Mouse (Mus musculus): ENCODE measurements at regions not wholly inside any gene's neighbourhood (a gene's known extent, or its start where the extent isn't known, plus 50 kb on each side); places are given as distances from the start of the nearest gene placed in this dataset.
A peak's percentile ranks its signal among the peaks of the same experiment; 100 is the strongest.

DNA sequence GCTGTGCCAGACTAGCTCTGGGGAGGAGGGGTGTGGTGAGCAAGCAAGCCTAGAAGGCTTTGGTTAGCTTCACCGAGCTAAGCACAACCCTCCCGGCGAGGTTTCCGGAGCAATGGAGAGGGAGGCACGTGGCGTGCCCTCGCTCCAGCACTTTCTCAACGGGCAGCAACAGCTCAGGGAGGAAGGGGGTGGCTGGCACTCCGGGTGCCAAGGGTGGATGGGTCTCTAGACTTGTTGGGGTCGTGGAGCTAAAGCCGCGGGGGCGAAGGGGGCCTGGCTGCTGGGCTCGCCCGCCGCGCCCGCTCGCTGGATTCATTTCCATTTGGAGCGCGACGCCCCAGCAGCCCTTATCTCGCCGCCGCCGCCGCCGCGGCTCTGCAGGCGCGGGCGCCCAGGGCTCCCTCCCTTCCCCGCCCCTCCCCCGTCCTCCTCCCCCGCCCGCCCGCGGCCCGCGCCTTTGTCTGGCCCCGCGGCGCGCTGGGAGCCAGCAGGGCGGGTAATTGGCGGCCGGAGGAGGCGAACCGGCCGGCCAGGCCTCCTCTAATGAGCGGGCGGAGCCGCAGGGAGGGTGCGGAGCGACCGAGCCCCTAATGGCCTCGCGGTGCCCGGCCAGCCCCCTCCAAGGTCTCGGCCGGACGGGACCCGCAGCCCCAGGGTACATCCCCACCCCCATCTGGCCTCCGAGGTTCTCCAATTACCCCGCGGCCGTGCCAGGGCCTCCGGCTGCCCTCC is 336.9 kb downstream of the H2al1j start:
- H3K4me3 ChIP-seq (replicated peaks) = peak overlapping the region; percentile 43
- H3K4me2 ChIP-seq = peak overlapping the region; percentile 66
- H3K9me3 ChIP-seq = no peaks in the 10 kb centered on the region
- no peaks in the 10 kb centered on the region for H3K27me3 ChIP-seq (replicated peaks)
- no peaks in the 10 kb centered on the region for H3K36me3 ChIP-seq
- H3K27ac ChIP-seq = peak overlapping the region; percentile 90
- 0 out of 2 replicates have a peak, but pooled peaks cover 6% of the 10 kb centered on the region for H3K4me1 ChIP-seq
- WGBS = 10% methylated on average over 37 of the region's 68 CpGs
- peak; percentile 90 for ATAC-seq (ENCODE audit: insufficient read depth, low FRiP score, low read depth)
- H3K9ac ChIP-seq = peak overlapping the region; percentile 50; the same call in 1 of the 2 replicates

GRCm38 (mm10) chrX:11665077-11665974 is 337.7 kb downstream of the H2al1j start:
- Histone ChIP-seq H3K4me2 (peak overlapping the region; percentile 66), H3K9ac (peak overlapping the region; percentile 50; the same call in 1 of the 2 replicates), H3K9me3 (no peaks in the 10 kb centered on the region), H3K36me3 (no peaks in the 10 kb centered on the region), H3K4me1 (0 out of 2 replicates have a peak, but pooled peaks cover 6% of the 10 kb centered on the region), H3K27me3 (replicated peaks) (no peaks in the 10 kb centered on the region), H3K4me3 (replicated peaks) (peak overlapping the region; percentile 43), H3K27ac (peak overlapping the region; percentile 90)
- WGBS = 16% methylated on average over 30 of the region's 30 CpGs
- no peak; the same call in 1 of the 2 replicates for ATAC-seq (ENCODE audit: insufficient read depth, low FRiP score, low read depth)

GRCm38 (mm10) chrX:11666517-11666916 is 338.9 kb downstream of the H2al1j start:
- ATAC-seq (ENCODE audit: insufficient read depth, low FRiP score, low read depth) = no peak

GRCm38 (mm10) chrX:11671805-11672204 is 344.2 kb downstream of the H2al1j start:
- WGBS = 43% methylated on average over 8 of the region's 8 CpGs

More at GRCm38 (mm10) chrX:11666517-11666916, 338.9 kb downstream of the H2al1j start:
- Histone ChIP-seq H3K4me1 (0 out of 2 replicates have a peak, but pooled peaks cover 6% of the 10 kb centered on the region), H3K27ac (no peak overlapping the region), H3K9me3 (no peaks in the 10 kb centered on the region), H3K4me3 (replicated peaks) (no peak overlapping the region), H3K36me3 (no peaks in the 10 kb centered on the region), H3K27me3 (replicated peaks) (no peaks in the 10 kb centered on the region), H3K9ac (no peak overlapping the region), H3K4me2 (no peak overlapping the region)
- WGBS = 18% methylated on average over 6 of the region's 15 CpGs

GRCm38 (mm10) chrX:11678086-11678485 is 350.5 kb downstream of the H2al1j start:
- ATAC-seq (ENCODE audit: insufficient read depth, low FRiP score, low read depth) = no peak
- WGBS = 68% methylated on average over 2 of the region's 2 CpGs
- no peak overlapping the region for H3K4me3 ChIP-seq (replicated peaks)

More at GRCm38 (mm10) chrX:11671805-11672204, 344.2 kb downstream of the H2al1j start:
- H3K4me2 ChIP-seq = no peak overlapping the region
- H3K36me3 ChIP-seq = no peaks in the 10 kb centered on the region
- no peak overlapping the region for H3K4me3 ChIP-seq (replicated peaks)
- no peak for ATAC-seq (ENCODE audit: insufficient read depth, low FRiP score, low read depth)
- no peak overlapping the region for H3K9ac ChIP-seq
- H3K27ac ChIP-seq = no peak overlapping the region
- H3K9me3 ChIP-seq = no peaks in the 10 kb centered on the region
- no peaks in the 10 kb centered on the region for H3K4me1 ChIP-seq
- no peaks in the 10 kb centered on the region; the same call in 1 of the 2 replicates for H3K27me3 ChIP-seq (replicated peaks)

GRCm38 (mm10) chrX:11681274-11681673 is 353.7 kb downstream of the H2al1j start:
- Histone ChIP-seq H3K4me1 (no peaks in the 10 kb centered on the region), H3K9ac (no peak overlapping the region), H3K9me3 (no peaks in the 10 kb centered on the region), H3K27ac (no peak overlapping the region), H3K4me3 (replicated peaks) (no peak overlapping the region), H3K27me3 (replicated peaks) (no peaks in the 10 kb centered on the region; the same call in 1 of the 2 replicates), H3K36me3 (no peaks in the 10 kb centered on the region), H3K4me2 (no peak overlapping the region)
- WGBS = 78% methylated on average over 2 of the region's 2 CpGs
- no peak for ATAC-seq (ENCODE audit: insufficient read depth, low FRiP score, low read depth)

More at GRCm38 (mm10) chrX:11678086-11678485, 350.5 kb downstream of the H2al1j start:
- H3K9ac ChIP-seq = no peak overlapping the region
- no peak overlapping the region for H3K27ac ChIP-seq
- no peaks in the 10 kb centered on the region for H3K36me3 ChIP-seq
- no peak overlapping the region for H3K4me2 ChIP-seq
- H3K27me3 ChIP-seq (replicated peaks) = no peaks in the 10 kb centered on the region; the same call in 1 of the 2 replicates
- H3K9me3 ChIP-seq = no peaks in the 10 kb centered on the region
- no peaks in the 10 kb centered on the region for H3K4me1 ChIP-seq

DNA sequence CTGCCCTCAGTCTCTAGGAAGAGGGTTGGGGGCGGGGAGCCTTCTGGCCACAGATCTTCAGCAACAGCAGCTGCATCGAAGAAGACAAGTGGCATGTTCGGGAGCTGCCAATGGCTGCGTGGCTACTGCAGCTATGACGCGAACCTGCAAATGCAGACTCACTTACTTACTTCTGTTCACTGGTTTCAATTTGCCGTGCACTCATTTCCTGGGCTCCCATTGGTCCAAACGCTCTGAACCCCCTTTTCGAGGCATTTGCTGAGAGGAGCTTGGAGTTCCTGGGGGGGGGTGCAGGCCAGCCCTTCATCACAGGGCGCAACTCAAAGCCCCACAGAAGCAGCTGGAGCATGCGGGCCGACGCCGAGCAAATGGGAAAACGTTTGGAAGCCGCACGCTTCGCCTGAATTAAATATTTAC is 362.4 kb downstream of the H2al1j start:
- Histone ChIP-seq H3K4me3 (replicated peaks) (no peak overlapping the region), H3K9me3 (no peaks in the 10 kb centered on the region), H3K4me1 (no peaks in the 10 kb centered on the region), H3K36me3 (no peaks in the 10 kb centered on the region), H3K27me3 (replicated peaks) (no peaks in the 10 kb centered on the region; the same call in 1 of the 2 replicates), H3K27ac (peak overlapping the region; percentile 21; the same call in 1 of the 2 replicates), H3K4me2 (peak overlapping the region; percentile 44), H3K9ac (no peak overlapping the region)
- 53% methylated on average over 18 of the region's 18 CpGs for WGBS
- no peak for ATAC-seq (ENCODE audit: insufficient read depth, low FRiP score, low read depth)

DNA sequence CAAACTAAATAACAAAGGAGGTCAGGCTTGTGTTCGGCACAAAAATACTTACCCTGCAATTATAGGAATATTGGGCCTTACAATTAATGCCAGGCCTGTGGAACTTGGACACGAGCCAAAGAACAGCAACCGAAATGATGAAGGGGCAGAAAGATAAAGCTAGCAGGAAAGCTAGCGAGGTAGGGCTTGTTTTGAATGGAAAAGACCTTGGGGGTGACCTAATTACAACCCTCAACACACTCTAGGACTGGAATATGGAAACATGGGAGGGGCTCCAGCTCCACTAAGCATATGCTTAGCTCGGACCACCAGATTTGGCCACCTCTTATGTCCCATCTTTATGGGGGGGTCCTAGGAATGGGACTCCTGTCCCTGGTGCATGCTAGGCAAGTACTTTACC is 362.8 kb downstream of the H2al1j start:
- WGBS = 38% methylated on average over 5 of the region's 5 CpGs
- Histone ChIP-seq H3K4me2 (peak overlapping the region; percentile 44), H3K4me1 (no peaks in the 10 kb centered on the region), H3K27ac (peak overlapping the region; percentile 21; the same call in 1 of the 2 replicates), H3K4me3 (replicated peaks) (no peak overlapping the region), H3K9me3 (no peaks in the 10 kb centered on the region), H3K9ac (no peak overlapping the region), H3K36me3 (no peaks in the 10 kb centered on the region), H3K27me3 (replicated peaks) (no peaks in the 10 kb centered on the region; the same call in 1 of the 2 replicates)
- no peak for ATAC-seq (ENCODE audit: insufficient read depth, low FRiP score, low read depth)

GRCm38 (mm10) chrX:11691019-11691418 is 363.4 kb downstream of the H2al1j start:
- Histone ChIP-seq H3K4me2 (no peak overlapping the region), H3K36me3 (no peaks in the 10 kb centered on the region), H3K9me3 (no peaks in the 10 kb centered on the region), H3K4me3 (replicated peaks) (no peak overlapping the region), H3K4me1 (no peaks in the 10 kb centered on the region), H3K27ac (no peak overlapping the region), H3K9ac (no peak overlapping the region), H3K27me3 (replicated peaks) (no peaks in the 10 kb centered on the region; the same call in 1 of the 2 replicates)
- 61% methylated on average over 4 of the region's 4 CpGs for WGBS
- ATAC-seq (ENCODE audit: insufficient read depth, low FRiP score, low read depth) = no peak

DNA sequence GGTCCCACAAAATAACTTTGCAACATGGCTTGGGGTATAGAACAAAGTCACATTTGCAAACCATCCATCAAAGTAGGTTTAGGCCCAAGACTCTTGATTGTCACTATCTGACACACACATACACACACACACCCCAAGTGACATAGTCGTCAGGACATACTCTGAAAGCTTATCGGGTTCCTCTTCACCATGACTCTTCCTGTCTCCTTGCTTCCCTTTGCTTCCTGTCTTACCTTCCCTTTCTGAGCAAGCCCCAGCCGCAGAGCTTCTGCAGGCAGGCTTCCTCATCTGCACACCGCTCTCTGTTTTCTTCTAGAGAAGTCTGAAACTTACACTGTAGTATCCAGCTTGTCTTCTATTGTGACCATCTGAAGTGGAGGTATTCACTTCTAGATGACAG is 368.9 kb downstream of the H2al1j start:
- ATAC-seq (ENCODE audit: insufficient read depth, low FRiP score, low read depth) = no peak
- H3K9me3 ChIP-seq = no peaks in the 10 kb centered on the region

DNA sequence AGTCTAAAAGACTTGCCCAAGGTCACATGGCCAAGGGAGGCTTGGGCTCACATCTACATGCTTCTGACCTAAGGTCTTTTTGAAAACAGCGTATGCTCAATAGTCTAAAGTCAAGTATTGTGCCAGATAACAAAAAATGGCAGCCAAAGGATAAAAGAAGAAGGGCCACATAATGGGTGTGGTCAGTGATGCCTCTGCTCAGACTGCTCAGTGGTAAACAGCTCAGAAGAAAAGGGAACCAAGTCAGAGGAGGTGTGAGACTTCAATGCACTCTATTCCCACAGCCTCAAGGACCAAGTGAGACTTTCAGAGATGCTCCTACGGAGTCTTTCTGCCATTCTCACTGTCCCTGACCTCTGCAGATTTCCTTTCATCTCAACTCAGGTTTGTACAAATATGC is 373.5 kb downstream of the H2al1j start:
- no peak overlapping the region for H3K27ac ChIP-seq
- H3K4me3 ChIP-seq (replicated peaks) = no peak overlapping the region
- H3K36me3 ChIP-seq = no peaks in the 10 kb centered on the region
- ATAC-seq (ENCODE audit: insufficient read depth, low FRiP score, low read depth) = no peak
- no peaks in the 10 kb centered on the region for H3K9me3 ChIP-seq
- no peak overlapping the region for H3K9ac ChIP-seq
- WGBS = 84% methylated on average over 2 of the region's 2 CpGs
- H3K4me2 ChIP-seq = no peak overlapping the region
- H3K27me3 ChIP-seq (replicated peaks) = no peaks in the 10 kb centered on the region
- H3K4me1 ChIP-seq = no peaks in the 10 kb centered on the region

More for the DNA sequence above, 368.9 kb downstream of the H2al1j start:
- no peak overlapping the region for H3K4me2 ChIP-seq
- WGBS = 73% methylated on average over 4 of the region's 4 CpGs
- no peak overlapping the region for H3K9ac ChIP-seq
- no peaks in the 10 kb centered on the region for H3K4me1 ChIP-seq
- no peaks in the 10 kb centered on the region for H3K36me3 ChIP-seq
- no peak overlapping the region for H3K27ac ChIP-seq
- no peak overlapping the region for H3K4me3 ChIP-seq (replicated peaks)
- no peaks in the 10 kb centered on the region for H3K27me3 ChIP-seq (replicated peaks)
